Mouse (Mus musculus) limb, embryonic 14.5 days (tissue): Measurements from ENCODE around the gene Selenos. TPM values are rescaled to one million over a fixed set of nuclear protein-coding genes. Genes with fewer than 3 reads are reported as not detected.

ENCODE experiments used
- ATAC-seq: fragments of 200-750 bp; cut with Nextera tagmentation; 2 replicates; pipeline ENCODE4 v1.8.0; 2017; ENCODE audit warnings: low read depth, moderate number of reproducible peaks, moderate TSS enrichment; ENCODE audit not compliant: low FRiP score
- DNase-seq: peaks from one replicate; pipeline ENCODE4 v3.0.0-alpha.2; 2015; ENCODE audit warnings: low spot score
- H3K27ac ChIP-seq: fragments of 300-500 bp; sonication (generic); replicated peaks from 2 replicates; pipeline ENCODE4 v1.5.1; 2014; ENCODE audit warnings: low read depth, mild to moderate bottlenecking, low read length, moderate library complexity, mixed read lengths
- H3K27me3 ChIP-seq: fragments of 300-500 bp; sonication (generic); 2 replicates; pipeline ENCODE4 v1.6.1; 2014; ENCODE audit warnings: low read length, mixed read lengths; ENCODE audit not compliant: control insufficient read depth, insufficient read depth
- H3K36me3 ChIP-seq: fragments of 300-500 bp; sonication (generic); 2 replicates; pipeline ENCODE4 v1.6.1; 2014; ENCODE audit warnings: mild to moderate bottlenecking, low read length, moderate library complexity, mixed read lengths; ENCODE audit not compliant: control insufficient read depth, insufficient read depth
- H3K4me1 ChIP-seq: fragments of 300-500 bp; sonication (generic); 2 replicates; pipeline ENCODE4 v1.6.1; 2014; ENCODE audit warnings: antibody characterized with exemption, low read length, mixed read lengths; ENCODE audit not compliant: control insufficient read depth, insufficient read depth
- H3K4me2 ChIP-seq: fragments of 300-500 bp; sonication (generic); replicated peaks from 2 replicates; pipeline ENCODE4 v1.6.1; 2014; ENCODE audit warnings: low read depth, mild to moderate bottlenecking, low read length, moderate library complexity; ENCODE audit not compliant: severe bottlenecking
- H3K4me3 ChIP-seq: fragments of 300-500 bp; sonication (generic); replicated peaks from 2 replicates; pipeline ENCODE4 v1.5.1; 2014; ENCODE audit warnings: low read length
- H3K9ac ChIP-seq: fragments of 300-500 bp; sonication (generic); 2 replicates; pipeline ENCODE4 v1.6.1; 2014; ENCODE audit warnings: mild to moderate bottlenecking, low read depth, low read length, moderate library complexity; ENCODE audit not compliant: severe bottlenecking
- H3K9me3 ChIP-seq: fragments of 300-500 bp; sonication (generic); 2 replicates; pipeline ENCODE4 v1.6.1; 2016; ENCODE audit warnings: low read length; ENCODE audit not compliant: control insufficient read depth
- POLR2A ChIP-seq: fragments of 200-500 bp; IDR thresholded peaks from 2 replicates; pipeline ENCODE4 v1.8.0; 2012; ENCODE audit warnings: inconsistent platforms, mild to moderate bottlenecking, moderate library complexity, borderline replicate concordance; ENCODE audit not compliant: insufficient read depth, insufficient read length; ENCODE audit errors: extremely low read depth
- WGBS: fragments of 180-500 bp; shearing (Covaris S2); extraction: QIAGEN DNeasy Blood & Tissue Kit; methylation state at CpG from one replicate; pipeline ENCODE4 v1.1.7; 2014; 5-methylcytosine and 5-hydroxymethylcytosine counted together
- polyA plus RNA-seq, 2 experiments: library from polyadenylated mRNA; depleted of rRNA in 1 of 2; stranded (reverse) in 1 of 2; unstranded in 1 of 2; fragments of >200 nt; fragmentation: Nextera tagmentation in 1 of 2; extraction: Ambion mirVana in 1 of 2; gene quantifications; 2 replicates each; pipeline versions ENCODE4 v1.2.1 to v1.2.3; 2012 to 2014

Selenos gene
- polyA plus RNA-seq, 2 experiments: 113 to 139 TPM

DNA sequence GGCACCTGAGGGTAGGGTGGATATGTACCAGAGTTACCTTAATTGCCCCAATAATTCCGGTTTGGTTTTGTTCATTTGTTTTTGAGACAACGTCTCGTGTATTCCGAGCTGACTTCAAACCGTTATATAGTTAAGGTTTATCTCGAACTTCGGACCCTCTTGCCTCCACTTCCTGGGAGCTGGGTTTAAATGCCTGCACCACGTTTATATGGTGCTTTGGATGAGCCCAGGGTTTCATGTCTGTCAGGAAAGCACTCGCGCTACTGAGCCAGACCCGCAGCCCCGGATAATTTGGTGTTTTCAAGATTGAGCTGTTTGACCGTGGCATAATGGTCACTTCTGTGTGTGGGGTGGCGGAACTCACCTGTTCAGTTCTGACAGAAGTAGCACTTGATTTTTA, 18.4 kb upstream of the Selenos start:
- peak overlapping the region; percentile 85 for H3K4me2 ChIP-seq
- peaks cover 14% of the 10 kb centered on the region for H3K4me1 ChIP-seq
- peak overlapping the region; percentile 88 for H3K9ac ChIP-seq
- peak overlapping the region; percentile 97 for H3K4me3 ChIP-seq
- ATAC-seq: no peak
- no peak for TF ChIP-seq POLR2A
- WGBS: 1% methylated on average over 14 of the region's 14 CpGs
- peaks cover 28% of the 10 kb centered on the region for H3K36me3 ChIP-seq
- H3K9me3 ChIP-seq: no peaks in the 10 kb centered on the region
- H3K27me3 ChIP-seq: no peaks in the 10 kb centered on the region
- DNase-seq: no peak
- 0 out of 2 replicates have a peak overlapping the region, but pooled peaks have one; percentile 33 for H3K27ac ChIP-seq

DNA sequence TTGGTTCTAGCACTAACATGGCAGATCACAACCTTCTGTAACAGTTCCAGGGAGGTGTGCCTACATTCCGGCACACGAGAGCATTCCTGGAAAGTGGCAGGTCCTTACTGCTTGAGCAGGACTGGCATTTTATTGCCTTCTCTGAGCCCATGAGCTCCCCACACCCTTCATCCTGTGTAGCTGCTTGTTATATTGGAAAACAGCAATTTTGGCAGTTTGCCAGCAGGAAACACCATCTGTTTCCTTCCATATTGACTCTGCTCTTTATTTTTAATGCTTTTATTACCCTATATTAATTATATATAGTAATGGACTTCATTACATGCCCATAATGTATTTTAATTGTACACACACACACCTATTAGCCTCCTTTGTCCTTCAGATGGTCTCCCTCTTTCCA, 3.0 kb upstream of the Selenos start:
- peaks cover 48% of the 10 kb centered on the region for H3K36me3 ChIP-seq
- H3K4me1 ChIP-seq: peaks cover 15% of the 10 kb centered on the region
- no peak overlapping the region for H3K4me2 ChIP-seq
- H3K27ac ChIP-seq: no peak overlapping the region
- no peak for ATAC-seq
- no peak overlapping the region for H3K9ac ChIP-seq
- no peak for TF ChIP-seq POLR2A
- no peak overlapping the region for H3K4me3 ChIP-seq
- no peaks in the 10 kb centered on the region for H3K9me3 ChIP-seq
- peak; percentile 47 for DNase-seq
- no peaks in the 10 kb centered on the region for H3K27me3 ChIP-seq
- 16% methylated on average over 2 of the region's 2 CpGs for WGBS

DNA sequence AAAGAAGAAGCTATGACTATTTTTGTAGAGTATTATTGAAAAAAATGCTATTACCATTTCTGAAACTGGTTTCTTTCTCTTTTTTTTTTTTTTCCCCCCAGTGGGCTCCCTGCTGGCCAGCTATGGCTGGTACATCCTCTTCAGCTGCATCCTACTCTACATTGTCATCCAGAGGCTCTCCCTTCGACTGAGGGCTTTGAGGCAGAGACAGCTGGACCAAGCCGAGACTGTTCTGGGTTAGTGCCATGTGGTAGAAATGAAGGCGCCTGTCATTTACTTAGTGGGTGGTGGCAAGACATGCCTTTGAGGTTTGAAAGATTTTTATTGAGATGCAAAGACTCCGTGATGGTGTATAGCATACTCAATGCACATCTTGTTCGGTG, 773 bp downstream of the Selenos start:
- no peak for ATAC-seq

DNA sequence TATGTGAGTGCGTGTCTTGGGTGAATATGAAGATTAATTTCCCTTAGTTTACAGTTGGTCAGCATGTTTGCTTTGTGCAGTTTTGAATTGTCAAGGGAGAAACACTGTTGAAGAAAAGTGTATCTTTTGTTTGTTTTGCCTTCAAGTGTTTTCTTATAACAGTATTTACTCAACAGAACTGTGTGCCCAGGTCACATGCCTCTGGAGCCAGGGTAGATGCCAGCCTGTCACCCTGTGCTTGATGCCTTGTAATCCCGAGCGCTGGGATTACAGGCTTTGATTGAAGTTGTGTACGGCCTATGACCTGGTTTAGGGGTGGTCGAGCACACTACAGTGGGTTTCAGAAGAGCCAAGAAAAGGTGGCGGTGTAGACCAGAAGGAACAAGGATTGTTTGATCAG, 4.3 kb downstream of the Selenos start:
- H3K36me3 ChIP-seq: peaks cover 67% of the 10 kb centered on the region
- H3K9me3 ChIP-seq: no peaks in the 10 kb centered on the region
- 93% methylated on average over 6 of the region's 6 CpGs for WGBS
- H3K4me1 ChIP-seq: peaks cover 14% of the 10 kb centered on the region
- H3K4me3 ChIP-seq: no peak overlapping the region
- no peak overlapping the region for H3K9ac ChIP-seq
- ATAC-seq (no peak), DNase-seq (no peak)
- no peak overlapping the region for H3K4me2 ChIP-seq
- no peak for TF ChIP-seq POLR2A
- H3K27me3 ChIP-seq: no peaks in the 10 kb centered on the region
- H3K27ac ChIP-seq: no peak overlapping the region

More for the DNA sequence above, 773 bp downstream of the Selenos start:
- WGBS: 36% methylated on average over 5 of the region's 5 CpGs
- no peak for TF ChIP-seq POLR2A
- Histone ChIP-seq H3K27ac (peak overlapping the region; percentile 81), H3K36me3 (peaks cover 45% of the 10 kb centered on the region), H3K27me3 (no peaks in the 10 kb centered on the region), H3K4me3 (peak overlapping the region; percentile 84), H3K4me1 (peaks cover 16% of the 10 kb centered on the region), H3K4me2 (peak overlapping the region; percentile 72), H3K9ac (peak overlapping the region; percentile 86), H3K9me3 (no peaks in the 10 kb centered on the region)
- no peak for DNase-seq

DNA sequence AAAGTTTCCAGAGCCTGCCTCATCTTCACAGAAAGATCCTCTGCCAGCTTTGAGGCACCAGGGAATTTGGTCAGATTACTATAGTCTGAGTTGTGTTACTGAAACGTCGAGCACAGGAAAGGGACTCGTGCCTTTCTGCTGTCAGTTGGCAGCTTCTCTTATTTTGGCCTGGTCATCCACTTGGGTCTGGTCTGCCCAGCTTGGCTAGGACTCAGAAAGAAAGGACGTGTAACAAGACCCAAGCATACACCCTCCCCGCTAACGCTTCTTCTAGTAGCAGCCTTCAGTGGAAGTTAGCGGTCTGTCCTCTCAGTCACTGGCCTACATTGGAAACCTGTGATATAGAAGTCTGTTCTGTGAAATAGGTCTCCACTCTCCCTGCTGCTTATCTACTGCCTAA, 5.1 kb downstream of the Selenos start:
- ATAC-seq (no peak), DNase-seq (no peak)
- peaks cover 74% of the 10 kb centered on the region for H3K36me3 ChIP-seq
- no peaks in the 10 kb centered on the region for H3K9me3 ChIP-seq
- H3K27ac ChIP-seq: no peak overlapping the region
- H3K4me3 ChIP-seq: no peak overlapping the region
- TF ChIP-seq POLR2A: no peak
- H3K4me2 ChIP-seq: no peak overlapping the region
- H3K9ac ChIP-seq: no peak overlapping the region
- H3K4me1 ChIP-seq: peaks cover 12% of the 10 kb centered on the region
- no peaks in the 10 kb centered on the region for H3K27me3 ChIP-seq
- WGBS: 75% methylated on average over 7 of the region's 7 CpGs

DNA sequence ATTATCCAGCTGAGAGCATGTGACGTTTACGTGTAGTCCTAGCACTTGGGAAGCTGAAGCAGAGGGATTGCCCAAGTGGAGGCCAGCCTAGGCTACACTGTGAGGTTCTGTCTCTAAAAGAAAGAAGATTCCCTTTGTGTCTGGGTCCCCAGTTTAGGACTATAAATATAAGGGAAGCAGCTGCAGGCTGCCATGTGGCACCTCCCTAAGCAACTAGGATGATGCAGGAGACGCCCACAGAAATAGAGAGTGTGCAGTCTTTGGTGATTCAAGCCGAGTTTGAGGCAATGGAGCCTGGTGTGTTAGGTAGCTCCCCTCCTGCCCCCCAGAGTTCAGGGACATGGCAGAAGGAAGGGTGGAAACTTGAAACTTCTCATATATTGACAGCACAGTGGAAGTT, 8.2 kb downstream of the Selenos start:
- no peak for DNase-seq
- Histone ChIP-seq H3K4me2 (no peak overlapping the region), H3K9me3 (no peaks in the 10 kb centered on the region), H3K36me3 (peaks cover 96% of the 10 kb centered on the region), H3K27me3 (no peaks in the 10 kb centered on the region), H3K4me1 (no peaks in the 10 kb centered on the region), H3K9ac (no peak overlapping the region), H3K4me3 (no peak overlapping the region), H3K27ac (no peak overlapping the region)
- no peak for TF ChIP-seq POLR2A
- ATAC-seq: no peak
- 87% methylated on average over 4 of the region's 4 CpGs for WGBS
